ENCODE assay signal across 9 mouse cellular contexts in the genomic region with DNA sequence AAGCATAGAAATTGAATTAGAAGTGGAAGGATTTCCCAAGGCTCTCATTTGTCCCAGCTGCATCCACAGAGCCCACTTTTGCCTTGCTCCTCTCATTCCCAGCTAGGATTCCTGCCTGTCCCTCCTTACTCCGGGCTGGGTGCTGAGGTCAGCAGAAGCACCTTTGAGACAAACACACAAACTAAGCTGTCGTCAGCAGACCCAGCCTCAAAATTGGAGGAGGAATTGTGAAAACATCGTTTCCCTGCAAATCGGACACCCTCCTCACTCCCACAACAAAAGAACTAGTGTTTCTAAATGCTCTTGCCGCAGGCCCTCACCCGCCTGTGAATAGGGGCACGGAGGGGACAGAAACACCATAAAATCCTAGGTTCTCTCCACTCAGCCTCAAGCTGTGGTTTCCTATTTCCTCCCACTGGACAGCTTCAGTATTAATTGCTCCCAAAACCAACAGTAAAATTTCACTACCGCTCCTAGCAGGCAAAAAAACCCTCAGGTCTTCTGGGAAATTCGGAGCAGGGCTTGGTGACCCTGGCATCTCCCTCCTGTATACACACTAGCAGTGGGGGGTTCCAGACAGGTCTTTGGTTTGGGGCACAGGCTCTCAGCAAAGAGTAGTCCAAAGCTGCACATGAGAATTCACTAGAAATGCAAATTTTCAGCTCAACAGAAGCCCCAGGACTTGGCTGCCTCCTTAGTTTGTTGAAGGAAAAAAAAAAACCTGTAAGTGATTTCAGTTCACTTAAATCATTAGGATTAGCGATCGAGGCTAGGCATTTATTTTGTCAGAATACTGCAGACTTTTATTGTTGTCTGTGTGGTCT.
A peak's percentile ranks its signal among the peaks of the same experiment; 100 is the strongest.
DNase-seq lines count a peak whose midpoint lies in the region; ATAC-seq and TF ChIP-seq lines count a peak whose summit lies in the region.
"Had no signal": no experiment of that assay in that cellular context is flagged by ENCODE, and none has a peak within 500 bp of the region (broad histone marks: within the 10 kb centered on the region; RNA-seq: fewer than 3 reads in every experiment).

No protein-coding gene starts in this region.

- H3K9me3 ChIP-seq in midbrain, embryonic 10.5 days (replicated peaks) = no peaks in the 10 kb centered on the region
- H3K9me3 ChIP-seq in midbrain, embryonic 13.5 days = no peaks in the 10 kb centered on the region
- H3K9me3 ChIP-seq in forebrain, embryonic 10.5 days = no peaks in the 10 kb centered on the region
- H3K9me3 ChIP-seq in hindbrain, postnatal 0 days (ENCODE audit: low read length) = no peaks in the 10 kb centered on the region
- H3K9me3 ChIP-seq in neural tube, embryonic 14.5 days (ENCODE audit: control insufficient read depth, low read length) = no peaks in the 10 kb centered on the region
- H3K9me3 ChIP-seq: midbrain, embryonic 12.5 days had no signal

- 61% methylated on average over 11 of the region's 11 CpGs for WGBS in midbrain, embryonic 10.5 days
- 41% methylated on average over 11 of the region's 11 CpGs for WGBS in midbrain, embryonic 13.5 days
- WGBS in forebrain, embryonic 10.5 days = 40% methylated on average over 11 of the region's 11 CpGs
- WGBS in hindbrain, postnatal 0 days = 32% methylated on average over 11 of the region's 11 CpGs
- 9% methylated on average over 11 of the region's 11 CpGs for WGBS in neural tube, embryonic 14.5 days

- no peak for DNase-seq in midbrain, embryonic 10.5 days (ENCODE audit: low spot score)
- DNase-seq in forebrain, embryonic 10.5 days (ENCODE audit: extremely low spot score, low spot score) = peak; percentile 39
- peak; percentile 14 for DNase-seq in hindbrain, postnatal 0 days (ENCODE audit: low spot score)
- DNase-seq in right cerebral cortex, postnatal 14 days = no peak
- no peak for DNase-seq in urinary bladder, postnatal 14 days (ENCODE audit: low spot score)
- DNase-seq in Muller cell, postnatal 12 days (ENCODE audit: inconsistent ontology term) = no peak

- no peak for TF ChIP-seq CTCF in hindbrain, postnatal 0 days (IDR thresholded peaks at IDR 0.05; ENCODE audit: low read depth)

- H3K4me3 ChIP-seq in midbrain, embryonic 10.5 days = no peak overlapping the region
- no peak overlapping the region for H3K4me3 ChIP-seq in midbrain, embryonic 13.5 days (replicated peaks)
- no peak overlapping the region; the same call in 1 of the 2 replicates for H3K4me3 ChIP-seq in forebrain, embryonic 10.5 days
- H3K4me3 ChIP-seq in hindbrain, postnatal 0 days (ENCODE audit: low read length) = no peak overlapping the region
- no peak overlapping the region for H3K4me3 ChIP-seq in neural tube, embryonic 14.5 days (ENCODE audit: low read depth, low read length)
- H3K4me3 ChIP-seq: midbrain, embryonic 12.5 days had no signal

- H3K4me2 ChIP-seq in midbrain, embryonic 13.5 days (replicated peaks) = no peak overlapping the region
- H3K4me2 ChIP-seq in hindbrain, postnatal 0 days (ENCODE audit: low read depth, low read length) = peak overlapping the region; percentile 10
- peak overlapping the region; percentile 26 for H3K4me2 ChIP-seq in neural tube, embryonic 14.5 days (ENCODE audit: low read depth, low read length)
- H3K4me2 ChIP-seq: midbrain, embryonic 12.5 days had no signal

- H3K36me3 ChIP-seq in midbrain, embryonic 10.5 days = no peaks in the 10 kb centered on the region
- H3K36me3 ChIP-seq in midbrain, embryonic 13.5 days = no peaks in the 10 kb centered on the region
- H3K36me3 ChIP-seq in forebrain, embryonic 10.5 days (replicated peaks) = no peaks in the 10 kb centered on the region
- H3K36me3 ChIP-seq in hindbrain, postnatal 0 days (ENCODE audit: insufficient read depth, low read length) = no peaks in the 10 kb centered on the region
- no peaks in the 10 kb centered on the region for H3K36me3 ChIP-seq in neural tube, embryonic 14.5 days (ENCODE audit: control insufficient read depth, insufficient read depth, low read length)
- H3K36me3 ChIP-seq: midbrain, embryonic 12.5 days had no signal

- no peak overlapping the region for H3K9ac ChIP-seq in midbrain, embryonic 13.5 days (replicated peaks)
- H3K9ac ChIP-seq in hindbrain, postnatal 0 days (replicated peaks; ENCODE audit: low read length) = no peak overlapping the region
- H3K9ac ChIP-seq in neural tube, embryonic 14.5 days (replicated peaks; ENCODE audit: low read depth, low read length) = no peak overlapping the region
- H3K9ac ChIP-seq: midbrain, embryonic 12.5 days had no signal

- no peaks in the 10 kb centered on the region for H3K27me3 ChIP-seq in midbrain, embryonic 10.5 days (ENCODE audit: low read depth, poor library complexity, severe bottlenecking)
- H3K27me3 ChIP-seq in midbrain, embryonic 13.5 days = no peaks in the 10 kb centered on the region
- H3K27me3 ChIP-seq in forebrain, embryonic 10.5 days (ENCODE audit: poor library complexity, severe bottlenecking) = no peaks in the 10 kb centered on the region
- H3K27me3 ChIP-seq in hindbrain, postnatal 0 days (ENCODE audit: insufficient read depth, low read length) = no peaks in the 10 kb centered on the region
- H3K27me3 ChIP-seq in neural tube, embryonic 14.5 days (ENCODE audit: control insufficient read depth, insufficient read depth, low read length) = no peaks in the 10 kb centered on the region
- H3K27me3 ChIP-seq: midbrain, embryonic 12.5 days had no signal

- no peak for ATAC-seq in midbrain, embryonic 13.5 days
- no peak for ATAC-seq in hindbrain, postnatal 0 days
- ATAC-seq in neural tube, embryonic 14.5 days (ENCODE audit: low read depth) = peak; percentile 54; the same call in 1 of the 2 replicates

- peaks cover 16% of the 10 kb centered on the region for H3K4me1 ChIP-seq in midbrain, embryonic 10.5 days
- H3K4me1 ChIP-seq in midbrain, embryonic 13.5 days (replicated peaks) = peaks cover 11% of the 10 kb centered on the region; the same call in 1 of the 2 replicates
- H3K4me1 ChIP-seq in forebrain, embryonic 10.5 days = peaks cover 29% of the 10 kb centered on the region
- peaks cover 3% of the 10 kb centered on the region; the same call in 1 of the 2 replicates for H3K4me1 ChIP-seq in hindbrain, postnatal 0 days (ENCODE audit: insufficient read depth, low read length)
- H3K4me1 ChIP-seq in neural tube, embryonic 14.5 days (ENCODE audit: control insufficient read depth, insufficient read depth, low read length) = peaks cover 11% of the 10 kb centered on the region; the same call in 1 of the 2 replicates

- peak overlapping the region; percentile 13; the same call in 1 of the 2 replicates for H3K27ac ChIP-seq in midbrain, embryonic 10.5 days (replicated peaks)
- H3K27ac ChIP-seq in midbrain, embryonic 13.5 days = no peak overlapping the region
- H3K27ac ChIP-seq in forebrain, embryonic 10.5 days = peak overlapping the region; percentile 76
- H3K27ac ChIP-seq in hindbrain, postnatal 0 days = peak overlapping the region; percentile 4; the same call in 1 of the 2 replicates
- H3K27ac ChIP-seq in neural tube, embryonic 14.5 days (ENCODE audit: low read depth, low read length) = peak overlapping the region; percentile 31; the same call in 1 of the 2 replicates
- H3K27ac ChIP-seq: midbrain, embryonic 12.5 days had no signal

Comparison
In these comparisons a context has a peak if more than half of its experiments do, and no peak if none do; other contexts are left out.
1. DNase-seq: peak in forebrain, embryonic 10.5 days (single experiment) and hindbrain, postnatal 0 days (single experiment); none in midbrain, embryonic 10.5 days (single experiment), right cerebral cortex, postnatal 14 days (single experiment), urinary bladder, postnatal 14 days (single experiment) and Muller cell, postnatal 12 days (single experiment).